Mouse (Mus musculus) megakaryocyte, embryonic 14.5 days (primary cell): ENCODE measurements around the gene Tbx4.

Experiments
- FLI1 ChIP-seq: IDR thresholded peaks from 2 replicates; pipeline ENCODE4 v1.6.1; 2012; ENCODE audit warnings: low read length, inconsistent platforms, mixed read lengths
- GATA1 ChIP-seq: IDR thresholded peaks from 3 replicates; pipeline ENCODE4 v1.6.1; 2012; ENCODE audit warnings: mixed read lengths, low read length, inconsistent platforms, borderline replicate concordance

GRCm38 (mm10) chr11:85889056-85889729 is 3.0 kb downstream of the Tbx4 start:
- TF ChIP-seq GATA1: no peak
- TF ChIP-seq FLI1: no peak
